Mouse (Mus musculus): ENCODE results near the gene Dbf4.

The Dbf4 gene

DNA sequence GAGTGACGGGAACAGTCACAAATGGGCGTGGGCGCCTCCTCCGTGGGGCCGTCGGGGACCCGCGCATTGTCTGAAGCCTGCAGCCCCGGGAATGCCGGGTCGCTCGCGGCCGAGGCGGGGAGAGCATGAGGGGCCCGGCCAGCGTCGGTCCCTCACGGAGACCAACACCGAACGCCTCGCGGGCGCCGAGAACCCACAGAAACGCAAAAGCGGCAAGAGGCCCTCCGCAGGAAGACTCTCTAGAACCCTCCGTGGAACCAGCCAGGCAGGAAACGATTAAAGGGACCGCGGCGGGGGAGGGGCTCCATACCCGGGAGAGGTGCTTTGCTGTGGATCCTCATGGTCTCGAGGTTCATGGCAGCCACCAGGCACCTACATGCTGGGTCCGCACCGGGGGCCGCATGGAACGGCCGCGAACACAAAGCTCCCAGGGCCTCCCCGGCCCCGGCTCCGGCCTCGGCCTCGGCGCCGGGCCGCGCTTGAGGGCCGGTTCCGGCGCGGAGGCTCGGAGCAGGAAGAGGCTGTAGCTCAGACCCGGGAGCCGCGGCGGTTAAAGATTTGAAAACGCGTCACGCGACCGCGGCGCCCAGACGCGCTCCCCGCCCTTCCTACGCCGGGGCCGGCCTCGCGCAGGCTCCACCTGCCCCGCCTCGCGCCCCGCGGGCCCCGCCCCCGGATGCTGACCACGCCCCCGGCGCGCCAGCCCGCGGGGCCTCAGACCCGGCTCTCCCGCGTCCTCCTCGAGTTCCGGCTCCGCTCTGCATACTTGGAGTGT, at the start of gene Dbf4, which contains the start of gene Slc25a40:
Gene Dbf4 (minus strand): TSS at position 560 of the 775 bp plus-strand sequence.
Gene Slc25a40 (plus strand): TSS at position 694 of the 775 bp plus-strand sequence.
- in situ Hi-C loops (cut with MboI, MseI), result loop anchor here (25.0 kb wide), 1 partner anchor 715 kb away; no protein-coding TSS in a partner anchor

DNA sequence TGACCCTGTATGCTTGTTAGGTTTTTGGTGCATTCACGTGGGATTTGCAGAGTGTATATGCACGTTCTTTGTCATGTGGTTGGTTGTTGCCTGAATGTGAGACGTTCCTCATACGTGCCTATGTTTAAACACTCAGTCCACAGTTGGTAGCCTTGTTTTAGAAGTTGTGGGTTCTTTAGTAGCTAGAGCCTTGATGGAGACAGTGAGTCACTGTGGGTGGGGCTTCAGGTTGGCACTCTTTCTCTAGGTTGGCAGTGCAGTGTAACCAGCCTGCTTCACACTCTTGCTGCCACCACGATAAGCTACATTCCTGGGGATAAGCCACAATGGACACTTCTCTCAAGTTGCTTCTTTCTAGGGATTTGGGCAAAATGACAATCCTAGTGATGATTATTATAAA, 34.0 kb upstream of the Dbf4 start:
- in situ Hi-C loops (cut with MboI, MseI), result no loop called here

DNA sequence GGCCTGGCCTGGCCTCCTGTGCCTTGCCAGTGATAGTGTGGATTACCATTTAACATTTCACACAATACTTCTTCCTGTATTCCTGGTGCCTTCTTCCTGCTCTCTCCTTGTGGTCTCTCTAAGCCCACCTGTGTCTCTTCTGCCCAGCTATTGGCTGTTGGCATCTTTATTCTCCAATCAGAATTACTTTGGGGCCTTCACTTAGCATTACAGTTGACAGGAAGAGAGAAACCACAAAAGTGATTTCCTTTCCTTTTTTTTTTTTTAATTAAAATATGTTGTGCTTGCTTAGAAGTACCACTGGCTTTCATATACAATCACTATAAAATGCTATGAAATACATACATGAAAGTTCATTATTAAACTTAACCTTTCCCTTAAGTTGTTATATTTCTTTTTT, 33.0 kb upstream of the Dbf4 start:
- in situ Hi-C loops (cut with MboI, MseI), result no loop called here

DNA sequence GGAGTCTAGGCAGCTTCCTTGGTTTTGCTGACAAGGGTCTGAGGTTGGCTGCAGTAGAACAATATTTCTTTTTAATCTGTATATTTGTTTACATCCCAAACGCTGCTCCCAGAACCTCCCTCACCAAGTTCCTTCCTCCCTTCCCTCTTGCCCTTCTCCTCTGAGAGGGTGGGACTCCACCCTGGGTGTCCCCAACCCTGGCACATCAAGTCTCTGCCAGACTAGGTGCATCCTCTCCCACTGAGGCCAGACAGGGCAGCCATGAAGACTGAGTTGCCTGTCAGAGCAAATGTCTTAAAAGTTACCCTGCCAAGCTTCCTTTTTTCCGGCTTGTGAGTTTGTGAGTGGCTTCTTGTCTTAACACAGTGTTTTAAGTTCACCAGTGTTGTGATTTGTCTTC, 16.6 kb upstream of the Dbf4 start:
- in situ Hi-C loops (cut with MboI, MseI), result no loop called here

DNA sequence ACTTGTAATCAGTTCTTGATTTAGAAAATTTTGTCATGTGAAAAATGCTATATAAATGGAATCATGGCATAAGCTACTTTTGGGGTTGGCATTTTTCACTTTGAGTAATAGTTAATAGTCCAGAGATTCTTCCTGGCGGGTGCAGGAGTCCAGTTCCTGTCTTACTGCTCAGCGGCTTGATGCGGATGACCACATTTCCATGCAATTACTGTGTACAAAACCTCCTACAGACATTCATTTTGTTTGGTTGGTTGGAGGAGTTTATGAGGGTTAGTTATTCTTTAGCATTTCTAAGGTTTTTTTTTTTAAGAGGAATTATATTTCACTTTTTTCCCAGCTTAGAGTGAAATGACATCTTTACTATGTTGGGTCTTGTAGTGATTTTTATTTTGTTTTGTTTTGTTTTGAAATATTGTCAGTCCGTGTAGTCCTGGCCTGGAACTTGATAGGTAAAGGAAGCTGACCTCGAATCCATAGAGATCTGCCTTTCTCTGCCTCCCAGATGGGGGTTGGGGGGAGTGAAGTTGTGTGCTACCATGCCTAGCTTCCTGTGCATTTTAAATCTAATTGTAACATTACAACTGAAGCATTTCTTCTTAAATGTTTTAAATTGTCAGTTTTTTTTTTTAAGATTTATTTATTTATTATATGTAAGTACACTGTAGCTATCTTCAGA, 15.1 kb upstream of the Dbf4 start:
- in situ Hi-C loops (cut with MboI, MseI), result no loop called here

DNA sequence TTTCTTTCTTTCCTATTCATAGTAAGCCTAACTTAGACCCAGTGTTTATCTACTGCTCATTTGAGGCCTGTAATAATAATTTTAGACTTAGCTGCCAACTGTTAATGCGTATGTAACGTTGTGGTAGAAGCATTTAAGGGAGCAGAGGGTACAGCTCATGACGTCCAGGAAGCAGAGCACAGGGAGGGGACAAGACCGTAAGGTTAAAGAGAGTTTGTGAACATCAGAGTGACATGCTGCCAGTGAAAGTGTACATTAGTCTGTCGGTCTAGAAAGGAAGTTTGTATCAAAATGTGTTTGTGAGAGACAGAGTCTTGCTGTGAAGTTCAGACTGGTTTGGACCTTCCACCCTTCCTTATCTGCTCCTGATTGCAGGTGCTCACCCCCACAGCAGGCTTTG, 3.4 kb upstream of the Dbf4 start:
- in situ Hi-C loops (cut with MboI, MseI), result no loop called here

DNA sequence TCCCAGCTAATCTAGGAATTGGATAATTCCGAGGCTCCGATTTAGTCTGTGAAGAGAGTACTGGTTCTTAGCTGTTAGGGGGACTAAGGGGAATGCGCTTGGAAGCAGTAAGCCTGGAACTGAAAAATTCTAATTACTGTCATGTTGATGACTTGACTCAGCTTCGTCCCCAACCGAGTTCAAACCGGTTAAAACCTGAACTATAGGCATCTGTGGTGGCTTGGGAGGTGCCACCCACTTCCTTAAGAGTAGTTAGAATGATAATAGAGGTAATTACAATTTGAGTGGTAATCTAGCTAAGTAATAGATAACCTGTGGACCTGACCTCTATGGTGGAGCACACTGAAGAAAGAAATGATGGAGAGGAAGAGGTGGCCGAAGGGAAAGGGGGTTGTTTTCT, 1.6 kb upstream of the Dbf4 start:
- in situ Hi-C loops (cut with MboI, MseI), result loop anchor here (25.0 kb wide), 1 partner anchor 713 kb away; no protein-coding TSS in a partner anchor

DNA sequence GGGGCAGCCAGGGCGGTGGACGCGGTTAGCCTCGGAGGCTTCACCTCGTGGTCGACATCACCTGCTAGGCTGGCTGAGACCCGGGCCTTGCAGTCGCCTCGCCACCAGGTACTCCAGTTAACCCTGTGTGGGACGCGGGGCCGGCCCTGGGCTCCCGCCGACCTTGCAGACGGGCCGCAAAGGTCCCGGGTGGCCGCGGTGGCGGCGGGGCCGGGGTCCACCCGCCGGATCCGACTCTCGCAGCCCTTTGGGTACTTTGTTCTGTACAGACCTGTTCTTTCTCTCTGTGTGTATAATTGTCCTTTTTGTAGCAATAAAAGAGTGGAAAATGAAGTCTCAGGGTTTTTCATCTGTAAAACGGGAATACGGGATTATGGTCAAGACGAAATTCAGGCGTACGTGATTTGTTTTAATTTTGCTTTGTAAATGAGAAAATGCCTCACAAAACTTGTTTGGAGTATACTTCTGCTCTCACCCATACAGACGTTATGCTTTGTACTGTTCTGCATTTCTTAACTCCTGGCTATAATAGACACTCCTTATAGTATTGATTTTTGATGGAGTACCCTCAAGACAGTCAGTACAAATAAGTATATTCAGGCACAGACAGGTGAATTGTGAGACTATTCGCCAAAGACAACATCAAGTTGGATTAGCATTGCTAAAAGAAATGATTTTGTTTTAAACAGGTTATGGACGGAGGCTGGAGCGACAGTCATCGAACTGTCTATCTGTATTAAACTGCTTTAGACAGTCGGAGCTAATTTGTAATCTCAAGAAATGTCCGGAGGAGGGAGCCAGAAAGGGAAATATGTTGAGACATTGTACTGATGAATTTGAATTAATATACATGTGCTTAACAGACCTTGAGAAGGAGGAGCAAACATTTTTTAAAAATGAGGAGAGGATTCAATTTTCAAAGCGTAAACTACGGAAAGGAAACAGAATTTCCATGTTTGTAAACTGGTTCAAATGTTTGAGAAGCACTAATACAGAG, 714 bp upstream of the Dbf4 start:
- in situ Hi-C loops (cut with MboI, MseI), result loop anchor here (25.0 kb wide), 1 partner anchor 714 kb away; no protein-coding TSS in a partner anchor

DNA sequence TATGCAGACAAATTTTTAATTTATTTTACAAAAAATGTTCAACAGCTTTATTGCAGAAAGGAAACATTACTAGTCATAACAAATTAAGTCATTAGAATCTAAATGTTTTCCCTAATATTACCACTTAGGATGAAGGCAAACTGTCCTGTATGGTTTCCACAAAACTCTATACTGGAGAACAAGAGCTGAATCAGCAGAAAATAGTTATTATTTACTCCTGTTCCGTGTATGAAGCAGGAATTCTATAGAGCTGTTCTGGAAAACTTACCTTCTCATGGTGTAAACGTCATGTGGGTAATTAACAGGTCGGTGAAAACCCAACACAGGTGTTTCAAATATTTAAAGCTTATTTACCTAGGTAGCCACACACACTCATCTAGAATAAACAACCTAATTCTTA, 1.1 kb downstream of the Dbf4 start:
- in situ Hi-C loops (cut with MboI, MseI), result loop anchor here (25.0 kb wide), 1 partner anchor 716 kb away; no protein-coding TSS in a partner anchor

DNA sequence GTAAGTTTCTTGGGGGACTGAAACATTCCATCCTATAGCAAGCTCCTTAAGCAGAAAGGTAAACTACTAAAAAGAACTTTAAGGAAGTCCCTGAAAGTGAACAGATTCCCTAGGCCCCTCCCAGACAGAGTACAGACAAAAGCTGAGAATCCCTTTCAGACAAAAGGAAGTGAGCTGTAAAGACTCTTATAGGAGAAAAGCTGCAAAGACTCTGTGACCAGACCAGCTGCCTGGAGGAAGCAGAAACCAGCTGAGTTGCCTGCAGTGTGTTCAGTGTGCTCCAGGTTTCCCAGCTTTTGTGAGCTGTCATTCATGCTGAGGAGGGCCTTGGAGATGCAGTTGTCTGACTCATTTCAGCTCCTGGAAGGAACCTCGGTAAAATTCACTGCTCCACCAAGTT, 5.1 kb downstream of the Dbf4 start:
- in situ Hi-C loops (cut with MboI, MseI), result loop anchor here (25.0 kb wide), 1 partner anchor 720 kb away; no protein-coding TSS in a partner anchor

DNA sequence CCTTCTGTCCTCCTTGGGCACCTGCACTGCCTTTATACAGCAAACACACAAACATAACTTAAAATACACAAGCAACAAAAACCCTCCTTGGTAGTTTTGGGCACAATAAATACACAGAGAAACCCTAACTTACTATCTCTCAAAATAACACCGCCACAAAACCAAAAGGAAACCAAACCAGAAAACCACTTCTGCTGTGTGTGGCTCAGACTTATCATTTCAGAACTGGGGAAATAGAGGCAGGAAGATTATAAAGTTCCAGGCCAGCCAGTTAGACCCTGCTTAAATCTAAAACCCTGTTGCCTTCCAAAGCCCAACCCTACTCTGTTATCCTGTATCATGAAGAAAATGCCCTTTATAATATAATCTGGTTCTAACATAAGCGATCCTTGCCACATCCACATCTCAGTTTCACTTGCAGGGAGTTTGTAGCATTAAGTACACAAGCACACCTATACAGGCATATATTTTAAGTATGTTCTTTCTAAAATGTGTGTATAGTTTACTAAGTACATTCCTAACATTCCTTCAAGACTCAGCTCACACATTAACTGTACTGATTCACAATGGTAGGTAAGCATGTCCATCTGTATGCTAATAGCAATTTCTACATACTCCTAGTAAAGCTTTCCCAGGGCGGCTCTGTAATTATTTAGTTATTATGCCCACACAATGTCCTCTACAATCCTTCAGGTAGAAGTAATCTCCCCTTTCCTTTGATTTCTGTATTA, 5.7 kb downstream of the Dbf4 start:
- in situ Hi-C loops (cut with MboI, MseI), result loop anchor here (25.0 kb wide), 1 partner anchor 720 kb away; no protein-coding TSS in a partner anchor

DNA sequence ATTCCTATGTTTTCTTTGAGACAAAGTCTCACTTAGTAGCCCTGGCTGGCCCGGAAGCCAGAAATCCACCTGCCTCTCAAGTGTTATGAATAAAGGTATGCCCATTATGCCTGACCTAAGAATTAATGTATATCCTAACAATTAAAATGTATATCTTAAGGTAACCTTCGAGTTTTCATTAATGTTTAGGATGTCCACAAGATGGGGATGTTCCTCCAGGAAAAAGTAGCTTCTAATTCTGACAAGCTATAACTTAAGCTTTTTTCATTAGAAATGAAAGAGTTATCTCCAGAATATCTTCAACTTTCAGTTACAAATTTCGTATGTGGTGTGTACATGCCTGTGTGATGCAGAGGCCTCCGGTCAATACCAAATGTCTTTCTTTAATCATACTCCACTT, 13.8 kb downstream of the Dbf4 start:
- in situ Hi-C loops (cut with MboI, MseI), result loop anchor here (25.0 kb wide), 1 partner anchor 729 kb away; no protein-coding TSS in a partner anchor

DNA sequence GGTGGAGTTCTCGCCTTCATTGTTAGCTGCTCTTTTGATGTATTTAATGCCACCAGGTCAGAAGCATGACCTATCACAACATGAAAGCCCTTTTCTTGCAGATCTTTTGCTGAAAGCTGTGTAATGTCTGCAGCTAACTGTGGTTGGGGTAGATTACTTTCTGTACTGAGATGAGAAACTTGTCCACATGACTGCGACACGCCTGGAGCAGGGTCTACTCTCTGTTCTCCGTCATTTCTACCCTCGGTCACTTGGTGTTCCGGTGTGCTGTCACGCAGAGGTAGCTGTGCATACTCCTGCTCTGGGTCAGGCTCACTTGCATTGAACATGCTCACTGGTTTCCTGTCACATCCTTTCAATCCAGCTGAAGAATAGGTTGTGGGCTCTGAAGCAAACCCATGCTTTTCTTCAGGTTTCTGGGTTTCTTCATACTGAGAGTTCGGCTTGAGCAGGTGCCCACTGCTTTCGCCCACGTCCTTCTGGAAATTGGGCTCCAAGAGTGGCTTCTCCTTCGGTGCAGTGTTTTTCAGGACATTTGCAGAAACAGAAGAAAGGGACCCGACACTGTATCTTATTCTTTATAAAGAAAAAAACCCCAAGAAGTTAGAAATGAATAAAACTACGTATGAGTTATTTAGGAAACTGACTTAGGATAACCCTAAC, 24.8 kb downstream of the Dbf4 start:
- in situ Hi-C loops (cut with MboI, MseI), result no loop called here

DNA sequence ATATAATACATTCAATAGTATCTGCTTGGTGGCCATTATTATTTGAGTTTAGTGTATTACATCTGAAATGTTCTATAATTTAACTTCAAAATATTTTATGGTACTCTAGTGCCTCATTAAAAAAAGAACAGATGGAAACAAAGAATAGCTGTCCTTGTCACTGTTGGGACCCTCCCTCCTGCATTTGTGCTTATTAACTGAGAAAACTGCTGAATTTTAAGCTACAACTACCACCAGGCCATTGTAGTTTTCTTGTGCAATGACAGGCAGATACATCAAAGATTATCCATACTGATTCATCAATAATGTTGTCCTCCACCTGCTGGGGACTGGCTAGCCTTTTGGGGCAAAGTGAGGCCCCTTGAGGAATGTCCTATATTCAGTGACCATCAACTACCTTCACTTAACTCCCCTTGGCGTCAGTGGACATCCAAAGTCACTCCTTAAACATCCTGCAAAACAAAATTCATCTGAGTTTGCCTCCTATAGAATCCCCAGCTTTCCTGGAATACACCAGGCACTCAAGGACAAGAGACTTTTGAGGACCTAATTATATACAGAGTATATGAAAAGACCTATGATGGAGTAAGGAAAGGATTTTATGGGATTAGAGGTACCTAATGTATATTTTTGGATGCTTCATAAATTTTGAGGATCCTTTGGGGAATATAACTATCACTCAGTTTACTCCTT, 28.5 kb downstream of the Dbf4 start:
- in situ Hi-C loops (cut with MboI, MseI), result no loop called here

DNA sequence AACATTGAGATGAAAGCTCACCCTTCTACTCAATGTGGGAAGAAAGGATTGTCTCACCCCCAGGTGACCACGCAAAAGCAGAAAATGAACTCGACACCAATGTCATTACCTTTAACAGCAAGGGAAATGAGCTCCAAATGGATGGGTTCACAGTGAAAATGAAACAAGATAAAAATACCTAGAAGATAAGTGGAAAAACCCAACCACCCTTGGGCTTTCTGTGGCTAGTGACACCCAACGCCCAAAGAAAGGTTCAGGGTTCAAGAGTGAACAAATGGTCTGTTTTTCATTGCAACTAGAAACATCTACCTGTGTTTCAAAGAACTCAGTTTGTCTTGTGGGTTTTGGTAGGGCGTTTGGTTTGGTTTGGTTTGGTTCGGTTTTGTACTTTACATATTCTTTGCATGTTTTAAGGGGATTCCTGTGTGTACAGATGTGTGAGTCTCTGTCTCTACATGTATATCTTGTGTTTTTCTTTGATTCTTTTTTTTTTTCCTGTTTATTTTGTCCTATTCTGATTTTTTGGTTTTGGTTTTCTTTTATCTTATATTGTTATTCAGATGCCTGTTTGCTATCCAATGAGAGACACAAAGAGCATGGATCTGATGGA, 48.1 kb downstream of the Dbf4 start:
- in situ Hi-C loops (cut with MboI, MseI), result no loop called here

DNA sequence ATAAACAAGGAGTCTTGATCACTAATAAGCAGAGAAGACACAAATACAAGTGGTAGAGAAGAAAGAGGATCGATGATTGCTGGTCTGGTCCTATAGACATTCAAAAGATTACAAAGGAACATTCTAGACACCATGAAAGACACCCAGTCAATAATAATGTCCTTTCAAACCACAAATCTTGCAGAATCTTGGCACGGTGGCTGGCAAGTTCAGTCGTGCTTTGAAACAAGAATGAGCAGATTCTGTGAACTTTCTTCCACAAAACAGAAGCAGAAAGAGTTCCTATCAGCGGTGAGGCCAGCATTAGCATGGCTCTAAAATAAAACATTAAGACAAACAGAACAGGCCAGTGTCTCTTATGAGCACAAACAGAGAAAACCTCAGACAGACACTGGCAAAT, 49.1 kb downstream of the Dbf4 start:
- in situ Hi-C loops (cut with MboI, MseI), result no loop called here

DNA sequence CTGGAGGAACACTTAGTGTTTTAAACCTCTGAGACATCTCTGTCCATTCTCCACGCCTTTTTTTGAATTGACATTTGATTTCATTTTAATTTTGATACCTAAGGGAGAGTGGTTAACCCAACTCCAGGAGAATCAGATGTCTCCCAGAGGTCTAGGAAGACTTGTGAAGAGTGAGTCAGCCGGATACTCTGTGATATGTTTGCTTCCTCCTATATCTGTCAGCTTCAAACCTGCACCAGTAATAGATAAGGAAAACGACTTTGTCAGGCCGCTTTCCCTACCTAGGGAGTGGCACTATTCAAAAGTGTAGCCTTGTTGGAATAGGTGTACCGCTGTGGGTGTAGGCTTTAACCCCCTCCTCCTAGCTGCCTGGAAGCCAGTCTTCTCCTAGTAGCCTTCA, 53.7 kb downstream of the Dbf4 start:
- in situ Hi-C loops (cut with MboI, MseI), result no loop called here

DNA sequence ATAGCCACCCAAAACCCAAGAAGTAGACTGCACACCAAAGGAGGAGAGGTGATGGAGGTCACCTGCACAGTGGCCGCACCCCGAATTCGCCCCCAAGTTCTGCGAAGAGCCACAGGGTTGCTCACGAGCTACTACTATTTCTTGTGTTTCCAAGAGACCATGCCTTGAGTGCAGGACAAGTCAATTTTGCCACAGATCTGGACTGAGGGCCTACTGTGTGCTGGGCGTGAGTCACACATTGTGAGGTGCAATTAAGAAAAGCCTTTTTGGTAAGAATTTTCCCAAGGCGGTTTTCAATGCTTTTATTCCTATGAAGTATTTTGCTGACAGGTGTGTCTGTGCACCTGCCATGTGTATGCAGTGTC, 54.2 kb downstream of the Dbf4 start:
- in situ Hi-C loops (cut with MboI, MseI), result no loop called here

DNA sequence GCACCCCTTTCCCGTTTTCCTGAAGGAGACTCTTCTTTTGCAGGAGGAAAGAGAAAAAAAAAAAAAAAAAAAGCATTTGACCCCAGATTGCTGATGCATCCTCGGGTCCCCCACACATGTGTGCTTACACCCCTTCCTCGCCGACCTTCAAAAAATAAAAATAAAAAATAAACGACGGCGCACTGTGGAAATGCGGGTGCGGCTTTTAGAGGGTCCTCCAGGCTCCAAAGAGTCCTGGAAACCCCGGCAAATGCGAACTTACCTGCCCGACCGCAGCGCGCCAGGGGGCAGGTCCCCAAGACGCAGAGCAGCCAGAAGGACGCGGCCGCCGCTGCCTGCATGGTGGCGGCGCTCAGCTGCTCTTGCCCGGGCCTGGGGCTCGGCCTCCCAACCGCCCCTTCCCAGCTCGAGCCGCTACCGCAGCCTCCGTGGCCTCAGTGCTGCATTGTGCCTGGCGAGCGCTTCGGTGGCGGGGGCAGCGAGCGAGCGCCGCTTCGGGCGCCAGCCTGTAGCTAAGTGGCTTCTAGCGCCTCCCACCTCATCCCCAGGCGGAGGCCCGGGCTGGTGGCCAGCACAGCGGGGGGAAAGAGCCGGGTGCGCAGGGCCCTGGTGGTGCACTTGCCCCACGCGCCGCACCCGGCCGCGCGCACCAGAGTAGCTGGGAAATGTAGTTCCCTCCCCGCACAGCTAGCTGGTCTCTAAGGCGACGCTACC, 54.7 kb downstream of the Dbf4 start, which contains the start of gene Adam22:
Gene Adam22 (minus strand): TSS at position 547 of the 714 bp plus-strand sequence.
- in situ Hi-C loops (cut with MboI, MseI), result no loop called here
